Mouse (Mus musculus) forebrain, embryonic 15.5 days (tissue): Measurements from ENCODE around the gene Sh3pxd2a. TPM values are rescaled to one million over a fixed set of nuclear protein-coding genes. Genes with fewer than 3 reads are reported as not detected.

ENCODE experiments used
- ATAC-seq: fragments of 200-750 bp; cut with Nextera tagmentation; replicated peaks from 2 replicates; pipeline ENCODE4 v1.8.0; 2017; ENCODE audit warnings: mild to moderate bottlenecking, moderate TSS enrichment, moderate library complexity
- H3K27ac ChIP-seq: fragments of 300-500 bp; sonication (generic); replicated peaks from 2 replicates; pipeline ENCODE4 v1.5.1; 2015; ENCODE audit warnings: mild to moderate bottlenecking, inconsistent platforms
- H3K27me3 ChIP-seq: fragments of 300-500 bp; sonication (generic); 2 replicates; pipeline ENCODE4 v1.6.1; 2015; ENCODE audit warnings: inconsistent platforms
- H3K36me3 ChIP-seq: fragments of 300-500 bp; sonication (generic); 2 replicates; pipeline ENCODE4 v1.6.1; 2015; ENCODE audit warnings: mild to moderate bottlenecking, inconsistent platforms
- H3K4me1 ChIP-seq: fragments of 300-500 bp; sonication (generic); 2 replicates; pipeline ENCODE4 v1.6.1; 2015; ENCODE audit warnings: inconsistent platforms
- H3K4me2 ChIP-seq: fragments of 300-500 bp; sonication (generic); replicated peaks from 2 replicates; pipeline ENCODE4 v1.6.1; 2015; ENCODE audit warnings: mild to moderate bottlenecking, inconsistent platforms
- H3K4me3 ChIP-seq: fragments of 300-500 bp; sonication (generic); 2 replicates; pipeline ENCODE4 v1.5.1; 2015; ENCODE audit warnings: mild to moderate bottlenecking, inconsistent platforms
- H3K9ac ChIP-seq: fragments of 300-500 bp; sonication (generic); replicated peaks from 2 replicates; pipeline ENCODE4 v1.6.1; 2015; ENCODE audit warnings: mild to moderate bottlenecking, inconsistent platforms
- H3K9me3 ChIP-seq: fragments of 300-500 bp; sonication (generic); 2 replicates; pipeline ENCODE4 v1.6.1; 2016; ENCODE audit warnings: inconsistent platforms
- WGBS: fragments of 180-500 bp; shearing (Covaris S2); methylation state at CpG from one replicate; pipeline ENCODE4 v1.1.7; 2015; ENCODE audit warnings: mixed read lengths; 5-methylcytosine and 5-hydroxymethylcytosine counted together
- microRNA-seq: library from miRNA; unstranded; fragments of <30 nt; microRNA quantifications from one replicate; pipeline ENCODE4, GENCODE M21; 2016
- polyA plus RNA-seq: library from polyadenylated mRNA; unstranded; fragments of >200 nt; fragmentation: Nextera tagmentation; extraction: Ambion mirVana; gene quantifications from 2 replicates; pipeline ENCODE4 v1.2.1, GENCODE M21; 2015

Sh3pxd2a gene
- polyA plus RNA-seq, 1 experiment from 2014 or later: 2.0 TPM

DNA sequence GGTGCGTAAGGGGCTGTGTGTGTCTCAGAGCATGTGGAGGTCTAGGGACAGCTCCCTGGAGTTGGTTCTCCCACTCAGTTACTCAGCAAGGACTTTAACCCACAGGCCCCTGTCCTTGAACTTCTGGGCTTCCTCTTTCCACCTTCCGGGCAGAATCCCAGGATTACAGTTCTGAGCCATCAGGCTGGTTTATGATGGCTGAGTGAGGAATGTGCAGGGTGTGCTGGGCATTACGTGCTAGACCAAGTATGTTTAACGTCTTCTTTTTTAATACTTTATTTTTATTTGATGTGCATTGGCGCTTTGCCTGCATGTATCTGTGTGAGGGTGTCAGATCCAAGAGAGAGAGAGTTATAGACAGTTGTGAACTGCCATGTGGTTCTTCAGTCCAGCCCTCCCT, 247.4 kb downstream of the Sh3pxd2a start:
- H3K9ac ChIP-seq: no peak overlapping the region
- no peak overlapping the region for H3K27ac ChIP-seq
- no peak for ATAC-seq
- no peaks in the 10 kb centered on the region for H3K36me3 ChIP-seq
- WGBS: 81% methylated on average over 5 of the region's 5 CpGs
- H3K27me3 ChIP-seq: no peaks in the 10 kb centered on the region
- peaks cover 8% of the 10 kb centered on the region for H3K4me1 ChIP-seq
- H3K4me3 ChIP-seq: no peak overlapping the region
- H3K9me3 ChIP-seq: no peaks in the 10 kb centered on the region
- H3K4me2 ChIP-seq: no peak overlapping the region

- H3K9ac ChIP-seq: no peak overlapping the region
These were observed 250.7 kb downstream of the Sh3pxd2a start for GRCm38 (mm10) chr19:47213470-47213869.

GRCm38 (mm10) chr19:47212401-47212800, 251.8 kb downstream of the Sh3pxd2a start:
- Histone ChIP-seq H3K9ac (no peak overlapping the region), H3K4me1 (peaks cover 8% of the 10 kb centered on the region), H3K27me3 (no peaks in the 10 kb centered on the region), H3K4me3 (no peak overlapping the region), H3K4me2 (no peak overlapping the region), H3K9me3 (no peaks in the 10 kb centered on the region), H3K27ac (peak overlapping the region; percentile 90), H3K36me3 (no peaks in the 10 kb centered on the region)
- ATAC-seq: peak; percentile 9; the same call in 1 of the 2 replicates
- 86% methylated on average over 7 of the region's 7 CpGs for WGBS

More at GRCm38 (mm10) chr19:47213470-47213869, 250.7 kb downstream of the Sh3pxd2a start:
- Histone ChIP-seq H3K27me3 (no peaks in the 10 kb centered on the region), H3K4me2 (no peak overlapping the region), H3K4me1 (peaks cover 8% of the 10 kb centered on the region), H3K36me3 (no peaks in the 10 kb centered on the region), H3K4me3 (no peak overlapping the region), H3K27ac (no peak overlapping the region), H3K9me3 (no peaks in the 10 kb centered on the region)
- 74% methylated on average over 1 of the region's 1 CpGs for WGBS
- no peak for ATAC-seq

- no peaks in the 10 kb centered on the region for H3K27me3 ChIP-seq
- no peak overlapping the region for H3K4me3 ChIP-seq
- no peaks in the 10 kb centered on the region for H3K9me3 ChIP-seq
- ATAC-seq: peak; percentile 93
- no peak overlapping the region for H3K4me2 ChIP-seq
- 59% methylated on average over 10 of the region's 10 CpGs for WGBS
- H3K27ac ChIP-seq: peak overlapping the region; percentile 90
- no peak overlapping the region for H3K9ac ChIP-seq
- no peaks in the 10 kb centered on the region for H3K36me3 ChIP-seq
- peaks cover 8% of the 10 kb centered on the region for H3K4me1 ChIP-seq
These were observed 252.4 kb downstream of the Sh3pxd2a start for GRCm38 (mm10) chr19:47211609-47212312.

DNA sequence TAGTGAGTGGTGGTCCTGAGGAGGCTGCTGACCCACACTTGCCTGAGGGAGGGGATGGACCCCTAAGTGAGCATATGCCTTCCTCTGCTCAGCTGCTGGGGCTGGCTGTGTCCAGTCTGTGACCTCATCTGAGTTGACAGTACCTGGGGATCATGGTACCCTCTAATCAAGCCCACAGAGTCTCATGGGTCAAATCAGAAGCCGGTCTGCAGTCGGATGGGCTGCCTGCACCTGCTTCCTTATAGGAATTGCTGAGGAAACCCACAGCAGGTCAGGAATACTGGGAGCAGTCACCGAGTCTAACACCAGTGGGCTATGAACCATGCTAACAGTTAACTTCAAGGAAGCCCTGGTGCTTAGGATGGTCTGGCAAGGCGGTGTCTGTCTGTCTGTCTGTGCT, 253.8 kb downstream of the Sh3pxd2a start:
- Histone ChIP-seq H3K4me1 (peaks cover 8% of the 10 kb centered on the region), H3K9ac (no peak overlapping the region), H3K9me3 (no peaks in the 10 kb centered on the region), H3K36me3 (no peaks in the 10 kb centered on the region), H3K4me3 (no peak overlapping the region), H3K27ac (no peak overlapping the region), H3K4me2 (no peak overlapping the region), H3K27me3 (no peaks in the 10 kb centered on the region)
- ATAC-seq: no peak
- 96% methylated on average over 4 of the region's 4 CpGs for WGBS

Small RNA genes lying within 50 kb of the gene (microRNA-seq; reads per million reads assigned to microRNA genes)
- 0.88 reads per million for gene Mir6995

Other genes starting within 250 kb of the Sh3pxd2a start
- 33.6 and 36.2 TPM in 2 replicates for gene Stn1, start 73.1 kb upstream of the Sh3pxd2a start, polyA plus RNA-seq
- gene Slk, start 115.3 kb upstream of the Sh3pxd2a start, polyA plus RNA-seq: 7.1 and 8.0 TPM in 2 replicates
- 0.18 and 0.55 TPM in 2 replicates for gene Col17a1, start 227.7 kb upstream of the Sh3pxd2a start, polyA plus RNA-seq